Mouse (Mus musculus): Measurements from ENCODE around the gene Hba-x. TPM values are rescaled to one million over a fixed set of nuclear protein-coding genes. Genes with fewer than 3 reads are reported as not detected.

Gene Hba-x
- polyA plus RNA-seq, 1 experiment from 2014 or later = 1,607 TPM

GRCm38 (mm10) chr11:32320507-32321195 is 44.5 kb downstream of the Hba-x start:
- no peaks in the 10 kb centered on the region for H3K36me3 ChIP-seq (replicated peaks)
- H3K4me2 ChIP-seq = no peak overlapping the region
- no peak overlapping the region for H3K27ac ChIP-seq
- 68% methylated on average over 11 of the region's 11 CpGs for WGBS
- no peaks in the 10 kb centered on the region; the same call in 1 of the 2 replicates for H3K4me1 ChIP-seq
- H3K9me3 ChIP-seq = no peaks in the 10 kb centered on the region
- no peak overlapping the region for H3K9ac ChIP-seq
- no peak for ATAC-seq (ENCODE audit: low FRiP score)
- H3K4me3 ChIP-seq (replicated peaks) = no peak overlapping the region
- 0 out of 2 replicates have a peak, but pooled peaks cover 8% of the 10 kb centered on the region for H3K27me3 ChIP-seq

- H3K4me1 ChIP-seq = no peaks in the 10 kb centered on the region; the same call in 1 of the 2 replicates
- no peak for ATAC-seq (ENCODE audit: low FRiP score)
- WGBS = 43% methylated on average over 8 of the region's 8 CpGs
Measured at GRCm38 (mm10) chr11:32321196-32321565, 45.0 kb downstream of the Hba-x start.

GRCm38 (mm10) chr11:32324609-32325008 is 48.4 kb downstream of the Hba-x start:
- Histone ChIP-seq H3K27ac (no peak overlapping the region), H3K4me1 (no peaks in the 10 kb centered on the region; the same call in 1 of the 2 replicates), H3K9ac (no peak overlapping the region), H3K4me3 (replicated peaks) (no peak overlapping the region), H3K9me3 (no peaks in the 10 kb centered on the region), H3K36me3 (replicated peaks) (no peaks in the 10 kb centered on the region), H3K4me2 (peak overlapping the region; percentile 25; the same call in 1 of the 2 replicates), H3K27me3 (0 out of 2 replicates have a peak, but pooled peaks cover 8% of the 10 kb centered on the region)
- ATAC-seq (ENCODE audit: low FRiP score) = peak; percentile 86
- WGBS = 12% methylated on average over 15 of the region's 15 CpGs

More at GRCm38 (mm10) chr11:32321196-32321565, 45.0 kb downstream of the Hba-x start:
- Histone ChIP-seq H3K4me3 (replicated peaks) (no peak overlapping the region), H3K9ac (no peak overlapping the region), H3K27me3 (0 out of 2 replicates have a peak, but pooled peaks cover 8% of the 10 kb centered on the region), H3K4me2 (no peak overlapping the region), H3K36me3 (replicated peaks) (no peaks in the 10 kb centered on the region), H3K27ac (no peak overlapping the region), H3K9me3 (no peaks in the 10 kb centered on the region)

Other genes with a start within 250 kb of the Hba-x start
- not detected in 2 replicates for gene Il9r, start 76.1 kb upstream of the Hba-x start, polyA plus RNA-seq (2016; fragmentation: Nextera tagmentation; extraction: Ambion mirVana)
- gene Snrnp25, start 71.0 kb upstream of the Hba-x start, polyA plus RNA-seq (2016; fragmentation: Nextera tagmentation; extraction: Ambion mirVana) = 61.4 and 62.7 TPM in 2 replicates
- gene Rhbdf1, start 54.1 kb upstream of the Hba-x start, polyA plus RNA-seq (2016; fragmentation: Nextera tagmentation; extraction: Ambion mirVana) = 18.3 and 19.1 TPM in 2 replicates
- 25.0 and 29.3 TPM in 2 replicates for gene Mpg, start 49.9 kb upstream of the Hba-x start, polyA plus RNA-seq (2016; fragmentation: Nextera tagmentation; extraction: Ambion mirVana)
- 50.2 and 50.9 TPM in 2 replicates for gene Nprl3, start 8.7 kb upstream of the Hba-x start, polyA plus RNA-seq (2016; fragmentation: Nextera tagmentation; extraction: Ambion mirVana)
- gene Hba-a1, start 7.1 kb downstream of the Hba-x start, polyA plus RNA-seq (2016; fragmentation: Nextera tagmentation; extraction: Ambion mirVana) = 2,326 and 2,947 TPM in 2 replicates
- gene Hbq1b, start 10.6 kb downstream of the Hba-x start, polyA plus RNA-seq (2016; fragmentation: Nextera tagmentation; extraction: Ambion mirVana) = 2.4 TPM in 2 replicates
- gene Hba-a2, start 20.1 kb downstream of the Hba-x start, polyA plus RNA-seq (2016; fragmentation: Nextera tagmentation; extraction: Ambion mirVana) = 4,843 and 6,486 TPM in 2 replicates
- 0.73 TPM in 1 of 2 replicates, not detected in the other for gene Hbq1a, start 23.7 kb downstream of the Hba-x start, polyA plus RNA-seq (2016; fragmentation: Nextera tagmentation; extraction: Ambion mirVana)
- 25.2 and 26.0 TPM in 2 replicates for gene Sh3pxd2b, start 71.4 kb downstream of the Hba-x start, polyA plus RNA-seq (2016; fragmentation: Nextera tagmentation; extraction: Ambion mirVana)
- 68.3 and 72.7 TPM in 2 replicates for gene Ubtd2, start 179.0 kb downstream of the Hba-x start, polyA plus RNA-seq (2016; fragmentation: Nextera tagmentation; extraction: Ambion mirVana)